Mouse (Mus musculus) intestine, embryonic 15.5 days (tissue): ENCODE measurements around the gene BC005624. TPM values are rescaled to one million over a fixed set of nuclear protein-coding genes. Genes with fewer than 3 reads are reported as not detected.

Source experiments
- ATAC-seq: fragments of 200-750 bp; cut with Nextera tagmentation; 2 replicates; pipeline ENCODE4 v1.8.0; 2017; ENCODE audit warnings: moderate TSS enrichment, moderate library complexity
- H3K27ac ChIP-seq: fragments of 300-500 bp; sonication (generic); 2 replicates; pipeline ENCODE4 v1.5.1; 2015; ENCODE audit warnings: mild to moderate bottlenecking, inconsistent platforms
- H3K27me3 ChIP-seq: fragments of 300-500 bp; sonication (generic); replicated peaks from 2 replicates; pipeline ENCODE4 v1.6.1; 2015; ENCODE audit warnings: inconsistent platforms
- H3K36me3 ChIP-seq: fragments of 300-500 bp; sonication (generic); 2 replicates; pipeline ENCODE4 v1.6.1; 2015; ENCODE audit warnings: inconsistent platforms
- H3K4me1 ChIP-seq: fragments of 300-500 bp; sonication (generic); replicated peaks from 2 replicates; pipeline ENCODE4 v1.6.1; 2015; ENCODE audit warnings: inconsistent platforms
- H3K4me2 ChIP-seq: fragments of 300-500 bp; sonication (generic); replicated peaks from 2 replicates; pipeline ENCODE4 v1.6.1; 2015; ENCODE audit warnings: mild to moderate bottlenecking, inconsistent platforms
- H3K4me3 ChIP-seq: fragments of 300-500 bp; sonication (generic); replicated peaks from 2 replicates; pipeline ENCODE4 v1.5.1; 2015; ENCODE audit warnings: inconsistent platforms
- H3K9ac ChIP-seq: fragments of 300-500 bp; sonication (generic); 2 replicates; pipeline ENCODE4 v1.6.1; 2015; ENCODE audit warnings: inconsistent platforms
- H3K9me3 ChIP-seq: fragments of 300-500 bp; sonication (generic); 2 replicates; pipeline ENCODE4 v1.6.1; 2016; ENCODE audit warnings: inconsistent platforms
- WGBS: fragments of 180-500 bp; shearing (Covaris S2); methylation state at CpG from one replicate; pipeline ENCODE4 v1.1.7; 2015; 5-methylcytosine and 5-hydroxymethylcytosine counted together
- polyA plus RNA-seq: library from polyadenylated mRNA; unstranded; fragments of >200 nt; fragmentation: Nextera tagmentation; extraction: Ambion mirVana; gene quantifications from 2 replicates; pipeline ENCODE4 v1.2.1, GENCODE M21; 2015

Gene BC005624
- polyA plus RNA-seq, 1 experiment from 2014 or later: 48.3 TPM

- no peaks in the 10 kb centered on the region for H3K36me3 ChIP-seq
- H3K4me3 ChIP-seq: no peak overlapping the region
- H3K4me1 ChIP-seq: peaks cover 18% of the 10 kb centered on the region; the same call in 1 of the 2 replicates
- no peak for ATAC-seq
- no peak overlapping the region for H3K27ac ChIP-seq
- no peak overlapping the region for H3K9ac ChIP-seq
- H3K9me3 ChIP-seq: no peaks in the 10 kb centered on the region
- no peaks in the 10 kb centered on the region for H3K27me3 ChIP-seq
- H3K4me2 ChIP-seq: no peak overlapping the region
- WGBS: 65% methylated on average over 3 of the region's 3 CpGs
These were observed 58.9 kb downstream of the BC005624 start for GRCm38 (mm10) chr2:30923099-30923498.

Other genes with a start within 250 kb of the BC005624 start
- gene 1700001O22Rik, start 178.5 kb downstream of the BC005624 start, polyA plus RNA-seq: 1.1 and 1.8 TPM in 2 replicates
- 84.5 and 85.4 TPM in 2 replicates for gene Ntmt1, start 174.4 kb downstream of the BC005624 start, polyA plus RNA-seq
- gene Asb6, start 151.9 kb downstream of the BC005624 start, polyA plus RNA-seq: 22.4 and 23.3 TPM in 2 replicates
- 2.5 and 4.3 TPM in 2 replicates for gene Prrx2, start 147.2 kb downstream of the BC005624 start, polyA plus RNA-seq
- gene Ptges, start 52.3 kb downstream of the BC005624 start, polyA plus RNA-seq: 2.8 and 4.3 TPM in 2 replicates
- 22.4 and 25.4 TPM in 2 replicates for gene Tor1b, start 29.2 kb downstream of the BC005624 start, polyA plus RNA-seq
- 78.8 and 90.9 TPM in 2 replicates for gene Tor1a, start 14.3 kb downstream of the BC005624 start, polyA plus RNA-seq
- gene Usp20, start 78 bp upstream of the BC005624 start, polyA plus RNA-seq: 11.9 and 15.2 TPM in 2 replicates
- 22.7 and 27.3 TPM in 2 replicates for gene Fnbp1, start 159.8 kb upstream of the BC005624 start, polyA plus RNA-seq
- 30.0 and 31.1 TPM in 2 replicates for gene Gpr107, start 170.1 kb upstream of the BC005624 start, polyA plus RNA-seq